Mouse (Mus musculus) activated CD4-positive, CD25-positive, alpha-beta regulatory T cell, adult 4 months (primary cell): ENCODE results near the gene Nceh1. TPM values are rescaled to one million over a fixed set of nuclear protein-coding genes. Genes with fewer than 3 reads are reported as not detected.

Experiments
- ATAC-seq: one replicate; pipeline ENCODE4 v1.8.0; 2017
- polyA plus RNA-seq, 2 experiments: library from polyadenylated mRNA; unstranded; fragments of 100-300 nt; shearing (Covaris generic); gene quantifications; one replicate each; pipeline ENCODE4 v1.2.1; 2017

Gene Nceh1
- polyA plus RNA-seq = 10 to 100 TPM; 21.1 to 21.5 TPM

DNA sequence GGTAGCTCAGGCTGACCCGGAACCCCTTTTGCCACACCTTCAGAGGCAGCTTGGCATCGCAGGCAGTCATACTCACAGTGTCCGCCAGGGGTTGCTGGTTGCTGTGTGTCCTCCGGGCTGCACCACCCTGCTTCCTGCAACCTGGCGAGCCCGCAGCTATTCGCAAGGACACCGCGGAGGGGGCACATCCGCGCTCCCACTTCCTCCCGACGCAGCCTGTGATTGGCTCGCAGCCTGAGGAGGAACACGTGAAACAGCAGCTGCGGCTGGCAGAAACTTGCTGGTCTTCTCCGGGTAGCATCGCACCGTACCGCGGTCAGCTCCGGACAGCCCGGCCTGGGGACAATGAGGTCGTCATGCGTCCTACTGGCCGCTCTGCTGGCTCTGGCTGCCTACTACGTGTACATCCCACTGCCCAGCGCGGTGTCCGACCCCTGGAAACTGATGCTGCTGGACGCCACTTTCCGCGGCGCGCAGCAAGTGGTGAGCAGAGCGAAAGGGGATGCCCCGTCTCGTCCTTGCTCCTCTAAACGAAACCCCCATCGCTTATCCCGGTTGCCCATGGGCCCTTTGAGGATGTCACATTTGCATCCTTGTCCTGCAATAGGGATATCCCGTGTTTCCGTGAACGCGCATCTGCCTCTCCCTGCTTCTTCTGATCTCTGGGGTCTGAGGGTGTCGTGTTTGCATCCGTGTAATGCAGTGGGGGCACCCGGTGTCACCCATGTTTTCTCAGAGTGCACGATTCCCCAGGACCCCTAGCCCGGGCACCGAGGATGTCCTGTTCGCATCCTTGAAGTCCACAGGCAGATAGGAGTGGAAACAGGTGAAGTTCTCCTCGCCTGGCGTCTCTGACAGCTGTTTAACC is at the start of gene Nceh1:
Nceh1 (plus strand) TSS at position 233 of the 868 bp plus-strand sequence.
- ATAC-seq = peak; percentile 99

DNA sequence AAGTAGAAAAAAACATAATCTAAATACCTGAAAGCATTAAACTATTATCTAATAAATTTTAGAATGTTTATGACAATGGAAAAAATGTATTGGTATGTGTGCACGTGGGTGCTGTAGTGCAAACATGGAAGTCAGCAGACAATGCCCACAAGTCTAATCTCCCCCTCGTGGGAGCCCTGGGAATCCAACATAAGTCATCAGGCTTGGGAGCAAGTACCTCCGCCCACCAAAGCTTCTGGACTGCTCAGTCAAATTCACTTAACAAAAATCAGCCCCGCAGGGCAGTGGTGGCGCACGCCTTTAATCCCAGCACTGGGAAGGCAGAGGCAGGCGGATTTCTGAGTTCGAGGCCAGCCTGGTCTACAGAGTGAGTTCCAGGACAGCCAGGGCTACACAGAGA is 42.7 kb upstream of the Nceh1 start:
- no peak for ATAC-seq

DNA sequence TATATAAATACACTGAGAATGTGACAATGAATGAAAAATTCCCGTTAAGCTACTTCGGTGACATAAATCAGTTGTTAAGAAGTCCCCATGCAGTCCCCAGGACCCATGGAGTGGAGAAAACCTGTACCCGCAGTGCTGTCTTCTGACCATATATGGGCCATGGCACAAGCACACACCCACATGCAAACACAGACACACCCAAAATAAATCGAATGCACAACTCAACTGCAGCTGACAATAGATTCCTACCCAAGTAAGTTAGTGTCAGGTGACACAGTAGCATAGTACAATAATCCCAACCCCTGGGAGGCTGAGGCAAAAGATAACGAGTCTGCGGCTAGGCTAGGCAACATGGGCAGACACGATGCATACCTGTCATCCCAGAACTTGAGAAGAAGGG is 39.2 kb upstream of the Nceh1 start:
- no peak for ATAC-seq

DNA sequence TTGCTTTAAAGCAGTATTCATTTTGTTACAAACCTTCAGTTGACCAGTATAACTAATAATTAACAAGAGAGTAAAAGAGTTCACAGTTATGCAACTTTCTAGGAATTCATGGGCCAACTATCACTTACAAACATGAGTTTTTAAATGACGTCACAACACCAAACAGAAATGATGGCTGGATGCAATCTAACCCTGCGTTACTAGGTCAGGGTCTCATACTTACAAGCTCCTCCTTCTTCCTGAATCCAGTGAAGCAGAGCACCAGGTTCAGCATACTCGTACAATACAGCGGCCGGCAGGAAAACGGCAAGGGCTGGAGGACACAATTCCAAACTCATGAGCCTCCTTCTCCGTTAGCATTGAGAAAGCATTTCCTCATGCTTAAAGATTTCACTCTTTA is 37.0 kb upstream of the Nceh1 start:
- no peak for ATAC-seq

DNA sequence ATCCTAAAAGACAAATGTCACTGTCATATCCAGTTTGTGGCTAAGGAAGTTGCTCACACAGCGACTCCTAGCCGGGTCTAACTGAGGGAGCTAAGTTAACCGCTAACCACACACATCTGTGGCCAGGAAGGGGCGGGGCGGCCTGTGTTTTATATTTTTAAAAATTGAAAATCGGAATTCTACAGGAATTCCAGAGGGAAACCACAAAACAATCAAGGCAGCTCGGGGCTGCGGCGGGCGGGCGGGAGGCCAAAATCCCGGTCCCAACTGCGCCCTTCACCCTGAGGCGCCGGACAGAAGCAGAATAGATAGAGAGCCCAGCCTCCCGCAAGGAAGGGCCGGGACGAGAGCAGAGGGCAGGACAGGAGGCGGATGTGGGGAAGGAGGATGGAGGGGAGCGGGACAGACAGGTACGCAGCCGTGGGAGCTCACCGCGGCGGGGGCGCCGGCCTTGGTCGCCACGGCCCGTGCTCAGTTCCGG is 29.5 kb upstream of the Nceh1 start:
- ATAC-seq = peak; percentile 7

DNA sequence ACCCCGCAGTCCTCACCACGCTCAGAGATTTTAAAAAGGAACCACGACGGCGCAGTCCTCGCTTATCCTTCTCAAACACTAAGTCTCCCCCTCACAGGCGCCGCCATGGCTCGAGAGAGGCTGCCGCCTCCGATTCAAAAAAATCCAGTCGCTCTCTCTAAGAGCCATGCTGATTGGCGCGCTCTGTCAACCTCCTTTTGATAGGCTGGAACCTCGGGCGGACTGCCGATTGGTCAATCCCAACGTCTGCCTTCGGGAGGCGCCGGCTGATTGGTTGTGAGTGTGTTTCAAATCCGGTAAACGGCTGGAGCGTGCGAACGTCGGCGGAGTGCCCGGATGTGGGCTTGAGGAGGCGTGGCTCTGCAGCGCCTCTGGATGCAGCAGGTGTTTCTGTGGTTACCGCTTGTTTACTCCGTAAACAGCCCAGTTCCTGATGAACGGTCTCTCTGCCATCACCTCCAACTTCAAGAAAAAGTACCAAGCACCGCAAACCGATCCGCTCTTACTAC is 29.0 kb upstream of the Nceh1 start, which contains the start of gene Ect2:
Ect2 (minus strand) TSS at position 178 of the 509 bp plus-strand sequence.
- peak; percentile 99 for ATAC-seq

DNA sequence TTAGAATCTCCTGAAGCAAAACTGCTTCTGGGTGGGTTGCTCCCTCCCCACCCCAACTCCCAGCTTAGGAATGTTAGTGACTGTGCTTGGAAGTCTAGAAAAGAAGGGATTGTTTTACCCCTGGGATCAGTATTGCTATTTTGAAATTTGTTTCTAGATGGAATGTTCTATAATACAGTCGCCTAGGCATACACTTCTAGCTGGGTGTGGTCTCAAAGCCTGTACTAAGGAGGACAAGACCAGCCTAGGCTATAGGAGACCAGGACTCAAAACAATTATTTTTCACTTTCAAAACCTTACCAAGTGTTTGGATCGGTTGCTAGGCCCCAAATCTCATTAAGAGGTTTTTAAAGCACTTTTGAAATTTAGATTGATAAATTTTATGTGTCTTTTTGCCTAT is 28.5 kb upstream of the Nceh1 start:
- no peak for ATAC-seq

DNA sequence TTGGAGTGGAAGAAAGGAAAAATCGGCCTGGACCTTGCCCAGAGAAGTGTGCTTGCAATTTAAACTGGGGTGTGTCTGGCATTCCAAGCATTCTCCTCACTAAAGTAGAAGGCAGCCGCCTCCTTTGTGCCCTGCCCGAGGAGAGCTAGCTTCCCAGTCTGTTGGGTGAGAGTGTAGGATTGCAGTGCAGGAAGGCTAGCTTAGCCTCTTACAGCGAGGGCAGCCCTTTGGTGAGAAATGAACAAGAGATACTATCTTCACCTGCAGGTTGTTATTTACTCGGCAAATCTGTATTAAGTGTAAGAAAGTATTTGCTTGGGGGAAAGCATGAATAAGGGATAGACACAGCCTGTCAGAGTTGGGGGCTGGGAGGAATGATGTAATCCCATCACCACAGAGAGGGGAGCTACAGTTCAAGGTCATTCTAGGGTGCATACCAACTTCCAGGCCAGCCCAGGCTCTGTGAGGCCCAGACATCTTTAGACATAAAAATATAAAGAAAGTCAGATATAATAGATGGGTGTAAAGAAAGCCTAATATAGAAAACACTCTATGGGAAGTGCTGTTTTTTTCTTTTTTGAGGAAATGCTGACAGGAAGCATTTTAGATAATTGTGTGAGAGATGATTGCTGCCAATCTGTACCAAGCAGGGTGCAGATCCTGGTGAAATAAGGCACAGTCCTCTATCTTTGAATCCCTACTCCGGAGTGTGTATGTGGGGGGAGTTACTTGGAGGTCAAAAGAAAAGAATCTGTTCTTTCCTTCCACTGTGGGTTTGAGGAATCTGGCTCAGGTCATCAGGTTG is 27.5 kb upstream of the Nceh1 start:
- ATAC-seq = no peak

DNA sequence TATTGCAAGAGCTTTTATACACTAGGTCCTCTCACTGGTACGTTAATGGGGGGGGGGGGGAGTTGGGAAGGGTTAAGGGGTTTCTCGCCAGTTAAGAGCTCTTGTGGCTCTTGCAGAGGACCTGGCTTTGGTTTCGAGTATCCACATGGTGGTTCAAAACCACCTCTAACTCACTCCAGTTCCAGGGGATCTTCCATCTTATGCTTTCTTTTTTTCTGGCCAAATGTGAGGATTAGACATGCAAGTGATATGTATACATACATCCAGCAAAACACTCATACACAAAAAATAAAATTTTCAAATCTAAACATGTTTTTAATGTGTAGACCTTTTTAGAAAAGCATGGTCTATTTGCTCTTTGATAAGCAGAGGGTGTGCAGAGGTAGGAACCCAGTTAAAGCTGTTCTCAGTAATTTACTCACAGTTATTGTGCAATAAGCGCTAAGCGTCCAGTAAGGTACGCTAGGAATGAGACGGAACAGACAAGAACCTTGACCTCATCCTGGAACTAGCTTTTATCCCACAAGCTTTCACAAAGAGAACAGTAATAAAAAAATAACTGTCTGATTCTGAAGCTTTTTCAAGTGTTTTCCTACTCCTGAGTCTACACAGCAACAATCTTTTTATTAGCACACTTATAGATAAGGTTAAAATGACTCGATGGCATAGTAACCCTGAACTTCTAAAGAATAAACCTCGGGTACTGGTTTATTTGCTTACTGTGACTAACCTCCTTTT is 26.7 kb upstream of the Nceh1 start:
- no peak for ATAC-seq

DNA sequence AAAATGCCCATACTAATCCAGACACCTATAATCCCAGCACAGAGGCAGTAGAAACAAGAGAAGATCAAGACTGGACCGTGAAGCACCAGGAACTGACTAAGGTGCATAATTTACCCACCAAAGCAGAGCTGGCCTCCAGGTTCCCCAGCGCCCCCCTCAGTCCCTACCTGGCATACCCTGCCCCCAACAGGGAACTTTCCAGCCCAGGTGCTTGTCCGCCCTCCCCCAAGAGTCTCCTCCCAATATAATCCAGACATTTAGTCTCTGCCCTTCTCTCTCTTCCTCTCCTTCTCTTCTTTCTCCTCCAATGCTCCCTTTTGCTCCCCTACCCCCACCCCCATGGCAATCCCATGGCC is 26.2 kb upstream of the Nceh1 start:
- ATAC-seq = no peak

DNA sequence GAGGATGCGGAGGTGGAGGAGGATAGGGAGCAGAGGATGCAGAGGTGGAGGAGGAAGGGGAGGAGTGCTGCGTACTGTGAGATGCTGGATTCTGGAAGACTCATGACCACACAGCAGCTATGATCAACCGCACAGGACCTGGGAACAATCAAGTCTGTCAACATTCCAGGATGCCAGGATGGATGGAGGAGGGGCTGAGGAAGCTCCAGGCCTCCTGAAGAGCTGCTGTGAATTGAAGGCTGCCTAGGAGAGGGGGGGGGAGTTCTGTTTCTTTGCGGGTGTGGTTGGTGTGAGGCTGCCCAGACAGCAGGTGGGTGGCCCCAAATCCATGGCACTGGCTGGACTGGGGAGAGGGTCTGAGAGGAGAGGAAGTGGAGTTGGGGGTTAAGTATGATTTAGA is 23.9 kb upstream of the Nceh1 start:
- no peak for ATAC-seq

DNA sequence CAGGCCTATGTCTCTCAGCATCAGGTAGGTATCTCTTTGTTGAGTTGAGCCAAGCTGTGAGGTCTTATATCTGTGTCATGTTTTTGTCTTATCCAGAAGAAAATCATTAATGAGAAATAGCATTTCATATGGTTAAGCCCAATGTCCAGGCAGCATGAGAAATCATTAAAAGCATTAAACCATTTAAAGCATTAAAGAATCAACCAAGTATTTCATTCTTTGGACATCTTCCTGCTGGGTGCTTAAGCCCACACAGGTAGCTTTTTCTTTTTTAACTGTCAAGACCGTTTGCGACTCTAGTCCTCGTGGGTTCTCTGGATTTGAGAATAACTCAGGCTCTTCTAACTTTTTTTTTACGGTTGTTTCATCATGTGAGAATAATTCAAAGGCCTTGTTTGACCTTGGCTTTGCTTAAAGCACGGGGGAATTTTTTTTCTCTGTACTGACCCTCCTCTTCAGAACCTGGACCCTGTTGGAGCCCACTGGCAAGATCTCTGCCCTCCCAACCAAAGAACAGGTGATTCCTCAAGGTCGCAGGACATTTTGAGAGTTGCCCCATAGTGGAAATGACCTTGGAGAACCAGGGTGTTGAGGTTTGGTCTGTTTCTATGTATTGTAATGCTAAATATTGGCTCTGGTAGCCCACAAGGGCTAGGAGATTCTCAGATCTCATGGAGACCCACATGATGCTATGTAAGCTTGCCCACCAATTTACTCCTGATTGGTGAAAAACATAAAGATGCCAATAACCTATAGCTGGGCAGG is 20.9 kb upstream of the Nceh1 start:
- no peak for ATAC-seq

DNA sequence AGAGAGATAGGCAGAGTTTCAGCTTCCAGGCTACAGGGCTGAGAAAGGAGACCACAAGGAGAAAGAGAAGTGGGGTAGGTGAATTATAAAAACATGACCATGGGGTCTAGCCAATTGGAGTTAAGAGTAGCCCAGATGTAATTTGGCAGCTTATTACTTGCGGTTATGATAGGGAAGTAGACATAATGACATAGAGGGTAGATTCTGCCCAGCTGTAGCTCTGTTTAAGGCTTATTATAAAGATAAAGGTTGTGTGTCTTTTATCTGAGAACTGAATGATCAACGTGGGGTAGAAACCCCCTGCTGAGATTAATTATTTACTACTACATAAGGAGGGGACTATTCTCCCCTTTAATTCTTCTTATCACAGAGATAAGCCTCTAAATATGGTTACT is 20.4 kb upstream of the Nceh1 start:
- ATAC-seq = no peak

DNA sequence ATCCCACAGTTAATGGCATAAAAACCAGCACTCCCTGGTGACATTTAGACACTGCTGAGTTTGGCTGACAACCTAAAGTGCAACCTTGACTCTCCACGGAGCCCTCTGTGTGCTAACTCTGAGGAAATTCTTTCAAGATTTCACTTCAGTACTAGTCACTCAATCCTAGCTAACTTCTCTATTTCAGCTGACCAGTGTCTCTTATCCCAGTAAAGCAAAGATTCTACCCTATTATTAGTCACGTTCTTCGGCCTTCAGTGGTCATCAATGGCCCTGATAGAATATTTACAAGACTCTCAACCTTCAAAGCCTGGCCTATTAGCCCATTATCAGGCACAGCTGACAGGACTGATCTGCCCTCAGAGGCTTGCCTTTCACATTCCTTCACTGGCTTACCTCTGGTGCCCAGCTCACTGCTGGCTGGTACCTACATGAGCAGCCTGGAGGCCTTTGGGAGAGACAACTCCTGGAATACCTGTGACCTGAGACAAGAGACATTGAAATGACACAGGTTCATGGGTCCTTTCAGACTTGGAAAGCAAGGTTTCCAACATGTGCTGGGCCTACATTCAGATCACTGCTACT is 17.2 kb upstream of the Nceh1 start:
- no peak for ATAC-seq

DNA sequence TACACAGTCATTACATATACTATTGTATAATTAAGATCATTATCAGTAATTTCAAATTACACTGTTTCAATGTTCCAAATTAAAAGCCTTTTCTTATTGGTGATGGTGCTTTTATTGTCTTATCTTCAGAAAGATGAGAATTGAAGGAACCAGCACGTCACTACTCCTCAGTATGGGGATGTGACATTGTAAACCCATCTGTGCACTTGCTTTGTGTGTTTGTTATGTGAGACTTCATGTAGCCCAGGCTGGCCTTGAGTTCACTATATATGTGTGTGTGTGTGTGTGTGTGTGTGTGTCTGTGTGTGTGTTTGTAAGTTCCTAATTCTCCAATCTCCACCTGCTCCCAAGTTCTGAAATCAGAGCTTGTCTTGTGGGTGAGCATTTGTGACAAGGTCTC is 12.5 kb upstream of the Nceh1 start:
- no peak for ATAC-seq

DNA sequence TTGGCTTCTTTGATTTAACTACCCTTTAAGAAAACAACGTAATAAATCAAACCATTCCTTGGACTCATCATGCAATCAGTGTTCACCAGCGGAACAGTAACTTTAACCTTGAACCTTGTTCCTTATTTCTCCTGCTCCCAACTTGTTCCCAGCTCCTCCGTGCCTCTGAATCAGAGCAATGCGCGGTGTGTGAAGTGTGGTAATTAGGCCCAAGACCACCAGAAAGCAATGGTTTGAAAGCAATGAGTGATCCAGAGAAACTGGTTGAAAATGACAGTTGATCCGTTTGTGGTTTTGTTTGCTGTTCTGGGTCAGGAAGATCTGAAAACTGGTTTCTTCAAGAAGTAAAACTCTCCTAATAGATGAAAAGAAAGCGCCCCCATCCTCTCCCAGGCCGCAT is 3.1 kb upstream of the Nceh1 start:
- no peak for ATAC-seq

DNA sequence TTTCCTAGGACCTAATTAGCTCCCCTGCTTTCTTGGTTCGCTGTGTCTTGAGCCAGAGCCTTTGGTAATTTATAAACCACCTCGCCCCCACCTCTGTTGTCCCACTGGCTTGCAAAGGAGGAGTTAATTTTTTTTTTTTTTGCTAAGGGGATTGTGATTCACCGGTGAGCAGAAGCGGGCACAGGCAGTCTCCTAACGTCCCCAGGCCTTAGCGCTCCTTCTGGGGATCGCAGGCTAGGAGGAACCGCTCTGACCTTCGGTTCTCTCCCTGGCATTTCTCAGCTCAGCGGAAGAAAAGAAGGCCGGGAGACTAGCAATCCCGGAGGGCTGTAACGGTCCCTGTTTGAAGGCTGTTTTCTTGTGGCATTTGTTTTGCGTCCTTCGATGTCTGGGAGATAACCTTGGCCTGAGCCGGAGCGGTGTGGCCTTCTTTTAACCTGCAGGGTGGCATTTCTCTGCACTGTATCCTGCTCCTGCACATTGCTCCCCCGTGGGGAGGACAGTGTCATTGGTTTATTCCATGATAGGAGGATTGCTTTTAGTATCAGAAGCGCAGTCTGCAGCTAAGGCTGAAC is 923 bp downstream of the Nceh1 start:
- ATAC-seq = no peak

DNA sequence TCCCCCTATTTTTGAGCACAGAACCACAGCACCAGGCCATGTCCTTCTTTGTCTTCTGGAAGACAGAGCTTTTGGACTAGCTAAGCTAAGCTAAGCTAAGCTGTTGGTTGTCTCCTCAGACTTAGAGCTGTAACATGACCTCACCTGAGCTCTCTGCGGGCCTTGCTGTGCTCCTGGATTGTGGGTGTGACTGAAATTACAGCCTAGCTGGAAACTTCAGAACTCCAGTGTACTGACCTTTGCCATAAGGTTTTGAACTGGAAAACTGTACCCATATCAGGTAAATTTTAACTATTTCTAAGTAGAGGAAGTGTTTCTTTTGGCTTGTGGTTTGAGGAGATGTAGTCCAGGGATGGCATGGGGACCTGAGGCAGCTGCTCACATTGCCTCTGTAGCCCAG is 5.6 kb downstream of the Nceh1 start:
- ATAC-seq = no peak

DNA sequence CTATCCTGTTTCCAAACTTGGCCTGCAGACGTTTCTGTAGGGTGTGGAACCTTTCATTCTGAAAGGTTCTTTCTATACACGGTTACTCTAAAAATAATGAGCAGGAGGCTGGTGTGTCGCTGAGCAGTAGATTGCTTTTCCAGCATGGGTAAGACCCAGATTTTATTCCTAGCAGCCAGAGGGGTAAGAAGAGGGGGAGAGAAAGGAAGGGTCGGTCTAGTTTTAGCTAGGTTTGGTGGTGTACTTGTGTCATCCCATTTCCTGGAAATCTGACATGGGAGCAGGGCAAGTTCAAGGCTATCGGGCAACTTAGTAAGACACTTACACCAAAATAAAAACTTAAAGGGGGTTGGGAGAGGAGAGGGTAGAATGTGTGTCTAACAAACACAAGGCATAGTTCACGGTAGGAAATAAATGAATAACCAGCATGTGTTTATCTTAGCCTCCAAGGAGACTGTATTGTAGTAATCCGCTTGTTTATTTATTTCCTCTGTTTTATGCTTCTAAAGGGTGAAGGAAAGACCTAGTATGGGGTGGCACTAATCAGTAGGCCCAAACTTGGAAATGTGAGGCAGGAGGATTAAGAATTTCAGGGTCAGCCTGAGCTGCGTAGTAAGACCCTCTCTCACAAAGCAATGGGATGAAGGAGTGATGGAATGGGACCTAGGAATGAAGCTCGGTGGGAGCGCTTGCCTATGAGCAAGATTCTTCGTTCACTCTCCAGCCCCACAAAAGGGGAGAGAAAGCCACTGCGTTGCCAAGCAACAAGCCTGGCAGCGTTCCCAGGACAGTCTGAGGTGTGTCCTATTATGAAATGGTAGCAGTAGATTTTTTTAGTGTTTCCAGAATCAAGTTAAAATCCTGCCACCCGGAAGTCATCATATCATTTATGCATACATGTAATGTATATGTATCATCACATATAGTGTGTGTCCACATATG is 6.8 kb downstream of the Nceh1 start:
- no peak for ATAC-seq

DNA sequence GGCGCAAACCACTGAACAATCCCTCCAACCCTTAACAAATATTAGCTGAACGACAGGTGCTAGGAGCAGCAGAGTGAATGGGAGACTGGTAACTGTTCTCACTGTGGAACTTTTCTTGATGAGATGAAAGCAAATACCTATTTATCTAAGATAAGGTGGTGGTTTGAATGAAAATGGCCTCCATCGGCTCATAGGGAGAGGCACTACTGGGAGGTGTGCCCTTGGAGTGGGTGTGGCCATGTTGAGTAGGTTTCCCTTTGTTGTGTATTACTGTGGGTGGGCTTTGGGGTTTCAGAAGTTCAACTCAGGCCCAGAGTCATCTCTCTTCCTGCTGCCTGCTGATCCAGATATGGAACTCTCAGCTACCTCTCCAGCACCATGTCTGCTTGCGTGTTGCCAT is 8.1 kb downstream of the Nceh1 start:
- no peak for ATAC-seq
